Mouse (Mus musculus): ENCODE results near the gene Sytl2. TPM values are rescaled to one million over a fixed set of nuclear protein-coding genes. Genes with fewer than 3 reads are reported as not detected.

Sytl2 gene
- 0.90 and 1.7 TPM in 2 replicates for polyA plus RNA-seq (2015; fragmentation: Nextera tagmentation; extraction: Ambion mirVana)

DNA sequence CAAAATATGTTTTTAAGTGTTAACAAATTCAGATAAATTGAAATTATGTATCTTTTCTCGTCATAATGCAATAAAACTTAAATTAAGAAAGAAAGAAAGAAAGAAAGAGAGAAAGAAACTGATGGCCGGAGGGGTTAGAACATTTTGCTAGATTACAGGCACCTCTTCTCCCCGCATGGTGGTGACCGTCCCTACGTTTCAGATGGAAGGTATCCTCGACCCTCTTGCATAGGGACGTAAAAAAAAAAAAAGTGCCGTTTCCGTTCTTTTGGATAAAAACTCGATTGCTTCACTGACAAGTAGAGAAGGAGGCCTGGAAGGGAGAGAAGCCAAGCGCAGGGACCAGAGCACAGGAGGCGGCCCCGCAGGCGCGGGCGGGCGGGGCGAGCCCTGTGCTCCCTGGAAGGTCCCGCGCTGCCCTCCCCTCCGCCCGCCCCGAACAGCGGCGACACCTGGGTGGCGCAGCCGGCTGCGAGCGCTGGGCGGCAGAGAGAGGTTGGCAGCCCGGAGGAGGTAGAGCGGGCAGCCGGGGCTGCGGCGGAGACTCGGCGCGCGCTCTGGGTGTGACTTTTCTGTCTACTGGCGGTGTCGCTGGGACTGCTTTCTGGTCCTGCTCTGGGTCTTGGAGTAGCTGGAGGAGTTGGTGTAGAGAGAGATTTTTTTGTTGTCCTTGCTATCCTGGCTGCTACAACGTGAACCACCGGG, at the start of gene Sytl2:
TSS of gene Sytl2 (plus strand) at position 311 of the 705 bp plus-strand sequence.

DNA sequence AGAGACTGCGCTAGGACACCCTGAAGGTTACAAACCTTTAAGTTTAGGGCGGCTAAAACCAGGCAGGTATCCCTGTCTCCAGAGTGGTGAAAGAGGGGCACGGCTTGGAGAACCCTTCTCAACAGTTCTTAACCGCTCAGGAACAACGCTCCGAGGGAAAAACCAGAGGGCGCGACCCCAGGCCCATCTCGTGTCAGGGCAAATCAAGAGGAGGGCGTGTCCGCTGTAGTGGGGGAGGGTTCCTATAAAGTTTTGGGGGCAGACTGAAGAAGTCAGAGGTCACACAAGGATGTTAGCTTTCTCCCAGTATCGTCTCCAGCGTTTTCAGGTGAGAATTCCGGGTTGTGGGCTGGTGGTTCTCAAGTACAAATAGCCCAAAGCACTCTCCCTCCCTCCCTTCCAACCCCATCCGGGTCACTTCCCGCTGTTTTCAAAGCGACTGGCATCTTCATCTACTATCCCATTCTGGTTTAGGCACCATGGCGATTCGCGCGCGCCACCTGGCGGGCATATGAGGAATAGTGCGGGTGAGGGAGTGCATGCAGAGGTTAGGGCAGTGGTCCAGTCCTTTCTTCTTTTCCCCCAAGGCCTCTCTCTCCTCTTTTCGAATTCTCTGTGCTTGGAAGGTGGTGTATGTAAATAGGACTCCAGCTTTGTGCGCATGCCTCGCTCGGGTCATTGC, 36.6 kb upstream of the Sytl2 start, which contains the start of gene Ccdc83:
TSS of gene Ccdc83 (minus strand) at position 489 of the 682 bp plus-strand sequence.

DNA sequence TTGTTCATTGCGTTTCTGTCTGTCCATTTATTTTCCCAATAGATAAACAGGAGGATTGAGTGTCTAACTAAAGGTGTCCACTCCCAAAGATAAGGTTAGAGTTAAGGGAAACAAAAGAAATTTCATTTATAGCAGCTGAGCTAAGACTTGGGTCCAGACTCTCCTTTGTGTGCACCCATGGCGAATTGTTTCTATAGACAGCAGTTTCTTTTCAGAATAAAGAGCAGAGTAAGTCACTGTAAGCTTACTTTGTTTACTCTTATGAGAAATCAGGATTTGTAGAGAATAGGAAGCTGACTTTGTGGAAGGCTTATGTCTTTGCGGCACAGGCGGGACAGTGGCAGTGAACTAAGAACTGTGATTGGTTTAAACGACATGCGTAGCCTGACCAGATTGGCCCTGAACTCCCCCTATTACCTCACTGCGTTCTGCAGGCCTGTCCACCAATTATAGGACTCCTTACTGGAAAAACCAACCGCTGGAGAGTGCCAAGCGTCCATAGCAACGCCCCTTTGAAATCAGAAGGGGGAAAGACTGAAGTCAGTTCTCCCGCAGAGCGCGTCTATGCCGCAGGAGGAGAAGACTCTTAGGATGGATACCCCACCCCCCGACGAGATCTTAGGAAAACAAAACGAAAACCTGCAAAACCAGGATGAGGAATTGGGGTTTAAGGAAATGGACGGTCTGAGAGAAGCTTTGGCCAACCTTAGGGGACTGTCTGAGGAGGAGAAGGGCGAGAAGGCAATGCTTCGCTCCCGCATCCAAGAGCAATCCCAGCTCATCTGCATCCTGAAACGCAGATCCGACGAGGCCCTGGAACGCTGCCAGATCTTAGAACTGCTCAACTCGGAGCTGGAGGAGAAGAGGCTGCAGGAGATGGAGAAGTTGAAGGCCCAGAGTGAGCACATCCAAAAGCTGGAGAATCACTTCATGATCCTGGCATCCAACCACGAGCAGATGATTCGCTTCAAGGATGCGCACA, 124.3 kb downstream of the Sytl2 start, which contains the start of gene Ccdc89:
TSS of gene Ccdc89 (plus strand) at position 558 of the 982 bp plus-strand sequence.

DNA sequence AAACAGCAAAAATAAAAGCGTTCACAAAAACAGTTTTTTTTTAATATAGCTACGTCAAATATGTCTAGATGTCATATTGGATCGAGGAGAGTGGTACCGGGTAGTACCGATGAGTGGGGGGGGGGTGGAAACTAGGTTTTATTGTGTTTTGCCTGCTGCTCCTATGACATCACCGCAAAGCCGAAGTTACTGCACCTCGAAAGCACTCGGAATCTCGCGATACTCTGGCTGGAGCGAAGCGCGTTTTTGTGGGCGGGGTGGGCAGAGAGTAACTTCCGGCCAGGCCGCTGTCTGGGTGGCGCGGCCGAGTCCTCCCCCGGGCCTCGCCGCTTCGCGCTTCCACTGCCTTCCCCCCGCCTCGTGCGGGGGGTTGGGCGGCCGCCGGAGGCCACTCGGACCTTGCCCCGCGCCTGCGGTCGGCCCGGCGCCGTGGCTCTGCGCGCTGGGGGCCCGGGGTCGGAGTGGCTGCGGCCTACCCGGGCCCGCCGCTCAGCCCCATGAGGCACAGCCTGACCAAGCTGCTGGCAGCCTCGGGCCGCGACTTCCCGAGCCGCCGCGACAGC, 140.5 kb downstream of the Sytl2 start, which contains the start of gene Crebzf:
TSS of gene Crebzf (plus strand) at position 212 of the 563 bp plus-strand sequence.

DNA sequence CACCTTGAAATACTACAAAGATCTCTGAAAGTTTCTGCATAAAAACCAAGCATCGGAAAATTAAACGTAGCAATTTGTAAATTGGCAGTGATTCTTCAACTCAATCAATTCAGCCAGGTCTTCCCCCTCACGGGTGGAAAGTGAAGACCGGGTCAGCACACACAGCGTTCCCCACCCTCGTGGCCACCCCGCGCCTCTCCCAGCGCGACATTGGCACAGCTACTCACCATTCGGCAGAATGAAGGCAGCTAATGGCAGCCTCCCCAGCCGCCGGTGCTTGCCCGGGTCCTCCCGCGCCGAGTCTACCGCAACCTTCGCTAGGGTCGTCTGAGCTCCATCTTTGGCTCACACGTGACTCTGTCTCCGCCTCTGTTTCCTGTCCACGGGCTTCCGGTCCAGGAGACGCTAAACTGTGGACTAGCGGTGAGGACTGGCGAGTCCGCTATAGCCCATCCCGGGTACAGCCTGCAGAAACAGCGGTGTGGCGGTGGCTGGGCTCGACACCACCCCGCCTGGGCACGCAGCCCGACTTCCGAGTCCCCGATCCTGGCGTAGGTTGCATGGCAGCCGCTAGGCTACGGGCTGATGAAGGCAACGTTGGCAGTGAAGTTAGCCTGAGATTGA, 154.9 kb downstream of the Sytl2 start, which contains the start of gene Tmem126a:
TSS of gene Tmem126a (minus strand) at position 385 of the 624 bp plus-strand sequence.

Other genes with a start within 250 kb of the Sytl2 start
- 81.6 and 82.9 TPM in 2 replicates for gene Picalm, start 172.0 kb upstream of the Sytl2 start, polyA plus RNA-seq (2015; fragmentation: Nextera tagmentation; extraction: Ambion mirVana)
- gene Ccdc83, start 36.5 kb upstream of the Sytl2 start, polyA plus RNA-seq (2015; fragmentation: Nextera tagmentation; extraction: Ambion mirVana), result not detected in 2 replicates
- 0.10 TPM in 2 replicates for gene Ccdc89, start 124.3 kb downstream of the Sytl2 start, polyA plus RNA-seq (2015; fragmentation: Nextera tagmentation; extraction: Ambion mirVana)
- 23.0 and 25.7 TPM in 2 replicates for gene Crebzf, start 140.5 kb downstream of the Sytl2 start, polyA plus RNA-seq (2015; fragmentation: Nextera tagmentation; extraction: Ambion mirVana)
- gene Tmem126a, start 155.0 kb downstream of the Sytl2 start, polyA plus RNA-seq (2015; fragmentation: Nextera tagmentation; extraction: Ambion mirVana), result 42.4 and 48.3 TPM in 2 replicates
- 12.3 and 13.7 TPM in 2 replicates for gene Tmem126b, start 173.7 kb downstream of the Sytl2 start, polyA plus RNA-seq (2015; fragmentation: Nextera tagmentation; extraction: Ambion mirVana)
- 0.87 and 0.93 TPM in 2 replicates for gene Dlg2, start 174.4 kb downstream of the Sytl2 start, polyA plus RNA-seq (2015; fragmentation: Nextera tagmentation; extraction: Ambion mirVana)

All from spleen, postnatal 0 days (tissue).